10 mouse cellular contexts compared by ENCODE assay signal in genomic region chr2:45054070-45055025, GRCm38 (mm10).
DNase-seq lines count a peak whose midpoint lies in the region; ATAC-seq lines count a peak whose summit lies in the region.
"Had no signal": no experiment of that assay in that cellular context is flagged by ENCODE, and none has a peak within 500 bp of the region (broad histone marks: within the 10 kb centered on the region; RNA-seq: fewer than 3 reads in every experiment).

No protein-coding gene starts in this region.

- peak overlapping the region; percentile 2; the same call in 1 of the 2 replicates for H3K27ac ChIP-seq in heart, embryonic 16.5 days (ENCODE audit: low read length)
- H3K27ac ChIP-seq in macrophage = peak overlapping the region; percentile 15
- H3K27ac ChIP-seq: stomach, embryonic 15.5 days had no signal

- no peaks in the 10 kb centered on the region for H3K9me3 ChIP-seq in heart, embryonic 16.5 days (replicated peaks; ENCODE audit: control insufficient read depth, low read length)
- H3K9me3 ChIP-seq: stomach, embryonic 15.5 days had no signal

- no peak overlapping the region for H3K9ac ChIP-seq in heart, embryonic 16.5 days (ENCODE audit: low read length)
- H3K9ac ChIP-seq: stomach, embryonic 15.5 days had no signal

- H3K4me1 ChIP-seq in heart, embryonic 16.5 days (ENCODE audit: control insufficient read depth, insufficient read depth, low read length) = peaks cover 30% of the 10 kb centered on the region

- peak; percentile 53 for DNase-seq in adrenal gland, adult 2 months
- DNase-seq in adrenal gland, postnatal 14 days = no peak
- DNase-seq in heart, postnatal 14 days = no peak
- peak; percentile 37 for DNase-seq in ovary, postnatal 36 days (ENCODE audit: low spot score)
- DNase-seq in ovary, postnatal 10 days (ENCODE audit: low spot score) = no peak
- no peak for DNase-seq in right cerebral cortex, postnatal 10 days (ENCODE audit: low spot score in 2 of 2)
- DNase-seq: heart, postnatal 4 days had no signal

- H3K4me2 ChIP-seq in heart, embryonic 16.5 days (ENCODE audit: low read depth, low read length) = no peak overlapping the region
- H3K4me2 ChIP-seq: stomach, embryonic 15.5 days had no signal

- H3K27me3 ChIP-seq in heart, embryonic 16.5 days (ENCODE audit: control insufficient read depth, insufficient read depth, low read length) = no peaks in the 10 kb centered on the region
- H3K27me3 ChIP-seq: stomach, embryonic 15.5 days had no signal

- 0 out of 2 replicates have a peak, but pooled peaks have one; percentile 45 for ATAC-seq in heart, embryonic 16.5 days (replicated peaks; ENCODE audit: extremely low read depth, insufficient read depth, low FRiP score)

- 83% methylated on average over 11 of the region's 11 CpGs for WGBS in heart, embryonic 16.5 days
- WGBS in macrophage (ENCODE audit: missing documents) = 88% methylated on average over 11 of the region's 11 CpGs

- H3K4me3 ChIP-seq in heart, embryonic 16.5 days (ENCODE audit: low read length) = no peak overlapping the region
- H3K4me3 ChIP-seq in macrophage (ENCODE audit: inconsistent target) = no peak overlapping the region
- H3K4me3 ChIP-seq: stomach, embryonic 15.5 days had no signal

- intact Hi-C loops in heart, postnatal 14 days (cut with DNase I) = no loop called here

- peaks cover 94% of the 10 kb centered on the region for H3K79me2 ChIP-seq in macrophage (ENCODE audit: inconsistent target)

- no peaks in the 10 kb centered on the region for H3K36me3 ChIP-seq in heart, embryonic 16.5 days (ENCODE audit: control insufficient read depth, insufficient read depth)
- peaks cover 33% of the 10 kb centered on the region for H3K36me3 ChIP-seq in macrophage (ENCODE audit: inconsistent target)
- H3K36me3 ChIP-seq: stomach, embryonic 15.5 days had no signal

Comparison
In these comparisons a context has a peak if more than half of its experiments do, and no peak if none do; other contexts are left out.
1. DNase-seq: peak in adrenal gland, adult 2 months (single experiment) and ovary, postnatal 36 days (single experiment); none in adrenal gland, postnatal 14 days (single experiment), heart, postnatal 14 days (0 of 2), ovary, postnatal 10 days (single experiment) and right cerebral cortex, postnatal 10 days (0 of 2).